Mouse (Mus musculus) CH12.LX (cell line): ENCODE results near the gene Socs1.

Source experiments
- CHD1 ChIP-seq: IDR thresholded peaks from 2 replicates; pipeline ENCODE4 v1.6.1; 2012; ENCODE audit warnings: low read depth, low read length, improper control_type of control experiment, inconsistent platforms
- ELF1 ChIP-seq: IDR thresholded peaks from 2 replicates; pipeline ENCODE4 v1.6.1; 2014; ENCODE audit warnings: low read depth, mild to moderate bottlenecking, inconsistent platforms, low read length, improper control_type of control experiment
- MAZ ChIP-seq: IDR thresholded peaks from 2 replicates; pipeline ENCODE4 v1.6.1; 2012; ENCODE audit warnings: low read depth, mild to moderate bottlenecking, inconsistent platforms, low read length, improper control_type of control experiment, moderate library complexity
- MEF2A ChIP-seq: IDR thresholded peaks from 2 replicates; pipeline ENCODE4 v1.6.1; 2014; ENCODE audit warnings: low read depth, mild to moderate bottlenecking, inconsistent platforms, low read length, improper control_type of control experiment, borderline replicate concordance
- SIN3A ChIP-seq: IDR thresholded peaks from 2 replicates; pipeline ENCODE4 v1.6.1; 2012; ENCODE audit warnings: low read length, improper control_type of control experiment, inconsistent platforms
- USF2 ChIP-seq: conservative IDR thresholded peaks from 2 replicates; pipeline ENCODE4 v1.6.1; 2011; ENCODE audit warnings: low read depth, low read length, improper control_type of control experiment

DNA sequence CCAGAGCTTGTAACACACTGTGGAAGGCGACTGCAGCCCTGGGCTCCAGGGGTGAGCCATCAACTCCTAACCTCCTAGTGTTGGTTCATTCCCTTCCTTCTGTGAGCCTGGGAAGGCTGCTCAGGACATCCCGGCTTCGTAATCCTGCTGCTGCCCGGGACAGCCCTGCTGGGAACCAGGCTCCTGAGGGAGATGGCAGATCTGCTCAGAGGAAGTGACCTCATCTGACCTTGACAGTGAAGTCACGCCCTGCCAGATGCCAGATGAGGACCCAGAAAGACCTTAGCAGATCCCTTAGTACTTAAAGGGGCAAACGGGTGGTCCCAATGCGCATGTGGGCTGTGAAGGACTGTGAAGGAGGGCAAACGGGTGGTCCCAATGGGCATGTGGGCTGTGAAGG lies 24.2 kb downstream of the Socs1 start:
- no peak for TF ChIP-seq MEF2A
- TF ChIP-seq USF2 = no peak
- TF ChIP-seq CHD1 = no peak
- TF ChIP-seq ELF1 = no peak
- TF ChIP-seq MAZ = no peak
- TF ChIP-seq SIN3A = no peak
